Mouse (Mus musculus): ENCODE measurements around the gene Bms1.

The Bms1 gene

DNA sequence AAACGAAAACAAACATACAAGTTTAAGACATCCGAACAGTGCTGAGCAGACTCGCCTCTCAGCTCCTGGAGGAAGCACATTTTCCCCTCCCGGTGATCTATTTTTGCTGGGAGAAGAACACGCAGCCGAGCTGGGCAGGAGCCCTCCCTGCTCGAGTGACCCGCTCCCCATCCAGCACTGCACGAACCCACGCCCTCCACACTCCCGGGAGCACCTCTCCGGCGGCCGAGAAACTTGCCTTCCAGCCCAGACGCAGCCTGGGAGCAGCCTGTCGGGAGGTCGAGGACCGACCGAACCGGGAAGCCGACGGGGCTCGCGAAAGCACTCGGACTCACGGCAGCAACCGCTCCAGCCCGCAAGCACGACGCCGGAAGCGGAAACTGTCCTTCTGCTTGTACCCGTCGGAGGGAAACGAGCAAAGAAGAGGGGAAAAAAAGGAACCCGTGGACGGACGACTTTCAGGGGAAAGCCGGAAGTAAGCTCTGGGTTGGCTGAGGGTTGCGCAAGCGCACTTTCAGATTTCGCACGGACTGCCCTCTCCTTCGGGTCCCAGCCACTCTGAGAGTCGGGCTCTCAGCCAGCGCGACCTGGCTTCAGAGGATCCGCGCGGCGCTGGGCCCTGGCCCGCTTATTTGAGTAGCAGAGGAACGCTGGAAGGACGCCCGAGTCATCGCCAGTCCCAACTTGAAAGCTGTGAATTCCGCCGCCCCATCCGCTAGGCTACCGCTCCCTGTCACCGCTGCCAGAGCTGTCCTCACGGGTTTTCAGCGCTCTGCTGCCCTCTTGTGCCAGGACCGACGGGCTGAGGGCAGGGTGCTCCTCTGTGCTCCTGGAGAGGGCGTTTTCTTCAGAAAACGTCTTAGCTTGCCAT is at the start of gene Bms1:
TSS of gene Bms1 (minus strand) at position 425 of the 871 bp plus-strand sequence.
- DNase-seq, result peak; percentile 92

GRCm38 (mm10) chr6:118462069-118462705 is 42.9 kb upstream of the Bms1 start:
- no peak for DNase-seq

- no peak for DNase-seq
Measured at GRCm38 (mm10) chr6:118457726-118458125, 38.5 kb upstream of the Bms1 start.

GRCm38 (mm10) chr6:118455042-118455631 is 35.9 kb upstream of the Bms1 start, which contains the start of gene Zfp248:
Zfp248 (minus strand) TSS chr6:118455528.
- peak; percentile 83 for DNase-seq

- no peak for DNase-seq
Measured at GRCm38 (mm10) chr6:118454452-118454851, 35.2 kb upstream of the Bms1 start.

DNA sequence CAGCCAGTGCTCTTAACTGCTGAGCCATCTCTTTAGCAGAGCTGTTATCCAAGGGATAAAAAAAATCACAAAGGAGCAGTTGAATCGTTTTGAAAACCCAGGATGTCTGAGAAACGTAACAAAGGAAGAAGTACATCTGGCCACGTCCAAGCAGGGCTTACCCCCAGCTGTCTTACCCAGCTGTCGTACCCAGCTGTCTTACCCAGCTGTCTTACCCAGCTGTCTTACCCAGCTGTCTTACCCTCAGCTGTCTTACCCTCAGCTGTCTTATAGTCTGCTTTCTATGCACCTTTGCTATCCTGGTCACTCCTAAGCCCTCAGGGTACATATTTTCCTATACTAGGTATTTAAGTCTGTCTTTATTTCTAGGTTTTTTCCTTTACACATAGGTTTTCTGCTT is 12.2 kb upstream of the Bms1 start:
- DNase-seq, result no peak

DNA sequence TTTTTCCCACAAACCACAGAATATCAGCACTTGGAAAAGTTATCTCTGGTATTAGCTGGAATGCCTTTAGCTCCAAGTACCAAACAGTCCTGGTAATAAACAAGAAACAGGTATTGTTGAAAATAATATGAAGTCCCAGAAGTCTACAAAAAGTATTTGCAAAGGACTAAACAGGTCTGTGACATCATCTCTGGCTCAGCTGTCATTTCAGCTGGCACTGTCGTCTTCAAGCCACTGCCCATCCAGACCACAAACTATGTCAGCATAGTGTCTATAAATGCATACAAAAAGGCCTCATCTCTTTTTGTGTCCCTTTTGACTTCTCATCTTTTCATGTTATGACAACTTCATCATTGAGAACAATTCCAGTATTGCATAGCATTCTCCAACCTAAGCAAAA is 7.4 kb upstream of the Bms1 start:
- DNase-seq, result no peak

DNA sequence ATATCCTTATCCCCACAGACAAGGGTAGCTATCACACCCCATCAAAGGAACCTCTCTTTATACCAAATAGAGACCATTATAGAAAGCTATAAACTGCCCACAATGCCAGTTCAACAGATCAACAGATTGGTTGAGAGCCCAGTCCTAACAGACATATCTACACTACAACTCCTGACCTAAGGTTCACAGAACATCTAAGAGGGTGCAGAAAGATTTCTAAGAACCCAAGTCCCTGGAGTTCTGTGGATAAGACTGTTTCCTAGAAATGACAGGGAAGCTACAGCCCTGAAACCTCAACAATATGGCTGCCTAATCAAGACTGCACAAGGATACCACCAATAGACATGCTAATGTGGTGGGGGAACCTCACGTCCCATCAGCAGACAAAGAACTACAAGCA is 8.8 kb downstream of the Bms1 start:
- DNase-seq, result no peak

- DNase-seq, result no peak
Measured at GRCm38 (mm10) chr6:118408510-118408909, 10.8 kb downstream of the Bms1 start.

DNA sequence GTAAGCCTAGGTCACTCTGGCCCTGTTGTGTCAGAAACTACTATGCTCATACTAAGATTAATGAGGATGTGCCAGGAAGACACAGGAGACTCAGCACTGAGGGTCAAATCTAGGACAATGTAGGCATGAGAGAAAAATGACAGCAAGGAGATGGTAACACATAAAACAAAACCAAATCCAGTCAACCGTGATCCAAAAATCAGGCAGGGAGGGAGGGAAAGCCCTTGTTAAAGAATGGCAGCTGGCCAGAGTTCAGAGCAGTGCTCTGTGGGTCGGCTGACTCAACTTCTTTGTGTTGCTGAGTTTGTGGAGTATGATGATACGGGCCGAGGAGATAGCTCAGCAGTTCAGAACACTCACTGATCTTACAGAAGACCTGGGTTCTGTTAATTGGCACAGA is 12.9 kb downstream of the Bms1 start:
- DNase-seq, result no peak

DNA sequence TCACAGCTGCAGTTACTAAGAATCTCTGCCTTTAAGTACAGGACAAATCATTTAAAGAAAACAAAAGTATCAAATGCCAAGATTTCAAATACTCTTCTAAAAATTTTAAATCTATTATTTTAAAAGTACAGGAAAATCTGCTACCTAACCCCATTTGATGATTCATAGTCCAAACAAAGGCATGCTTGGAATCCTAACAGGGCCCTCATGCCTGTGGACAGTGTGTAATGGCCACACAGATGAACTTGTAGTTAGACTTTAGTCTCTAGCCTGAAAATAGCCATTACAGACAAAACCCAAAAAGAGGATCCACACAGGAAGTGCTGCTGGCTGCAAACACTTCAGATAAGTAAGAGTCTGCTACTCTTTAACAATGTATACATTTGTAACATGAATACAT is 28.5 kb downstream of the Bms1 start:
- DNase-seq, result no peak

GRCm38 (mm10) chr6:118385962-118386361 is 33.3 kb downstream of the Bms1 start:
- DNase-seq, result no peak

GRCm38 (mm10) chr6:118381234-118381633 is 38.0 kb downstream of the Bms1 start:
- DNase-seq, result no peak

DNA sequence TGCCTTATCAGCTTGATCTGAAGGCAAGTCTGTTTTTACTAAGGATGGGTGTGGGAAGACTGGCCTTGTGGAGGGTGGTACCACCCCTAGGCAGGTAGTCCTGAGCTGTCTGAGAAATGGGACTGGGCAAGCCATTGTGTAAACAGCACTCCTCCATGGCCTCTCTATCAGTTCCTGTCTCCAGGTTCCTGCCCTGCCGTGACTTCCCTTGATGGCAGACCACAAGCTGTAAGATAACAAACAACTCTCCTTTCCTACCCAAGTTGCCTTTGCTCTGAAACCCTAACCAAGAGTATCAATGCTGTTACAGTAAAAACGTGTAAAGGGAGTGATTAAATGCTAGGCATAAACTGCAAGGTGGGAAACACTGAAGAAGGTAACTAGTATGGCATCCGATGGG is 38.6 kb downstream of the Bms1 start:
- no peak for DNase-seq

DNA sequence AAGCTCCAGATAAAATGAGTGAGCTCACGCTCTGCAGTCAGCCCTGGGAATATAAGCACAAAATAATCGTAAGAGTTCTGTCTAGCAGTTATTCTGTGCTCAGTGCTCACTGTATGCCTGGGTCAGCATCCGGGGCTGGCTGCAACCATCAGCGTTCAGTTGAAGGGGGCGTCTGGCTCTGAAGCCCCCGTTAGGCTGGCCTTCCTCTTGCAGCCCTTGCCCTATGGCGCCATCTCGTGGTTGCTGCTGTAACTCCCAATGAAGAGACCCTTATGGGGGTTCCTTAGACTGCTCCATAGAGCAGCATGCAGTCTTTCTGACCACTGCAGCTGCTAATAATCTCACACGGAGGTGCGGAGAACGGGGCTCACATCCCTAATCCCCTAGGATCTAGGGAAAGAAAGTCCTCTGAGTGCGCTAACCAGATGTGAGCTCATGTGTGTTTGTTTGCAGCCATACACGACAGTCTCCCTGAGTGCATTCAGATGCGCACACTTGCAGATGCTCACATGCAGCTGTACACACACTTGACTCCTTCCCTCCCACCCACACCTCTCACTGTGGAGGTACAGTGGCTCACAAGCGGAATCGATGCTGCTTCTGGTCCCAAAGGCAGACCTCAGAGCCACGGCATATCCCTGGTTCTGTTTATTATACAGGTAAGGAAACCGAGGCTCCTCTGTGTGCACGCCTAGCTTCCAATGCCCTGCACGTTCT is 39.7 kb downstream of the Bms1 start:
- DNase-seq, result peak; percentile 75

GRCm38 (mm10) chr6:118377611-118378010 is 41.7 kb downstream of the Bms1 start:
- DNase-seq, result no peak

DNA sequence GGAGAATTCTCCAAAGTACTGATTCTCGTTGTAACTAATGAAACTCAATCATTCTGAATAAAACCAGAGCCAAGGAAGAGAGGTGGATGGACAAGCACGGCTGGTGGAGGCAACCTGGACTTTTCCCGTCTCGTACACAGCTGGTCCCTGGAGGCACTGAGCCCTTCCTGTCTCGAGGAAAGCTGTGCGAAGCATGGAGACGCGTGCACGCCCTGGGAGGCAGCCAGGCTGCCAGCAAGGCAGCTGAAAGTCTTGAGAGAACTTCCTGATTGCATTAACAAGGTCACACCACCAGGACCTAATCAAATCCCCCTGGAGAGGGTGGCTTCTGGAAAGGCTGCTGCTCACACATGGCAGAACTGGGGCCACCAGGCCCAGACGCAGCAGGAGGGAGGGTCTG is 43.3 kb downstream of the Bms1 start:
- no peak for DNase-seq

GRCm38 (mm10) chr6:118375457-118375856 is 43.8 kb downstream of the Bms1 start:
- no peak for DNase-seq

GRCm38 (mm10) chr6:118375026-118375425 is 44.2 kb downstream of the Bms1 start:
- no peak for DNase-seq

GRCm38 (mm10) chr6:118373294-118373693 is 46.0 kb downstream of the Bms1 start:
- DNase-seq, result peak; percentile 26

DNA sequence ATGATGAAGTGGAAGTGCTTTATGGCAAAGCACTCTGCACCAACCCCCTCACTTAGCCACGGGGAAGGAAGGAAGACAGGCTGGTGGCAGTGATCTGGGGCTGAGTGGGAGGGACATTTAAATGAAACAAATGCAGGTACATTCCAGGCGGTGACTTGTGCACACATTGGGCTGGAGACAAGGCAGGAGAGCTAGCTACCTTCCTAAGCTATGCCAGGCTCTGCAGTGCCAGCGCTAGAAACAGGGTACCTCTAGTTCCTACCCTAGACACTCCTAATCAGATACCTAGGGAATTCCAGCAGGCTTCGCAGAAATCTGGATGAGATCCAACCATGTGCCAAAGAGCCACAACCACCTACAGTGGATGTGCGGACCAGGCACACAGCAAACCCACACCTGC is 46.5 kb downstream of the Bms1 start:
- DNase-seq, result no peak

DNA sequence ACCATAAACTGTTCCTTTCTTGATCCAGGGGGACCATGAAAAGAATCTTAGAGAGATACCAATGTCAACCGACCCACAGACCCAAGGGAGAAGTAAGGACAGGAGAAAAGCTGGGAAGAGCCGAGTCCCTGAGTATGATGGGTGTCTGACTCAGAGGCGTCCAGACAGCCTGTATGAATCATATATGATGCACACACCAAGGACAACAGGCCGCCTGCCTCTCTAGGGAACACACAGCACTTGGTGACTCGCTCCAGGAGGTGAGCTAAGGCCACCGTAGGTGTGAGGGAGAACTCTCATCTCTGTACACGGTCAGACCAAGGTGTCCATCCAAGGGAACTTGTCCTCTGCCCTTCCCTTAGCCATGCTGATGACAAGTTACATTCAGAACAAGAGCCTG is 51.8 kb downstream of the Bms1 start:
- DNase-seq, result no peak

DNA sequence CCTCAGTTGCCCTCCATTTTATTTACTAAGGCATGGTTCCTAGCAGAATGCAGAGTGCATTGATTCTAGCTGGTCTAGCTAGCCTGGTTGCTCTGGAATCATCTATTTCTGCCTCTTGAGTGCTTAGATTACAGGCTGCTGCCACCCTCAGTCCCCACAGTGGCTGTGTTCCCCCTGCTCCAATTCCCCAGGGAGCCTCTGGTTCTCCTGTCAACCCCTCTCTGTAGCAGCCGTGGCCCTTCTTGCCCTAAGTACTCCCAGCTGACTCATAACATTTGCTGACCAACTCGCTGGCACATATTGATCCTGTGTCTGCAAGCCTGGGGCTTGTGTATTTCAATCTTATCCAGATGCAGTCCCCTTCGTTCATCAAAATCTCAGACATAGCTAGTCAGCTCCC is 53.1 kb downstream of the Bms1 start:
- no peak for DNase-seq
